In genomic region chr1:69500388-69500787, GRCm38 (mm10) we compare ENCODE assay signal across 22 mouse cellular contexts.
"Had no signal": no experiment of that assay in that cellular context is flagged by ENCODE, and none has a peak within 500 bp of the region (broad histone marks: within the 10 kb centered on the region; RNA-seq: fewer than 3 reads in every experiment).

No protein-coding gene starts in this region.

- H3K4me1 ChIP-seq: intestine, embryonic 15.5 days; limb, embryonic 12.5 days; limb, embryonic 15.5 days; midbrain, embryonic 13.5 days had no signal

- H3K27ac ChIP-seq: intestine, embryonic 15.5 days; kidney, postnatal 0 days; layer of hippocampus, adult 2 months; limb, embryonic 12.5 days; limb, embryonic 15.5 days; macrophage; midbrain, embryonic 10.5 days; midbrain, embryonic 13.5 days; neural tube, embryonic 13.5 days had no signal

- H3K4me2 ChIP-seq: intestine, embryonic 15.5 days; limb, embryonic 12.5 days; limb, embryonic 15.5 days; midbrain, embryonic 13.5 days; neural tube, embryonic 13.5 days had no signal

- H3K9ac ChIP-seq: intestine, embryonic 15.5 days; limb, embryonic 12.5 days; limb, embryonic 15.5 days; midbrain, embryonic 13.5 days; neural tube, embryonic 13.5 days had no signal

- H3K36me3 ChIP-seq: intestine, embryonic 15.5 days; limb, embryonic 12.5 days; limb, embryonic 15.5 days; midbrain, embryonic 10.5 days; midbrain, embryonic 13.5 days; neural tube, embryonic 13.5 days had no signal

- H3K4me3 ChIP-seq: intestine, embryonic 15.5 days; layer of hippocampus, adult 2 months; limb, embryonic 12.5 days; limb, embryonic 15.5 days; midbrain, embryonic 10.5 days; midbrain, embryonic 13.5 days; myocyte; neural tube, embryonic 13.5 days had no signal

- H3K9me3 ChIP-seq: intestine, embryonic 15.5 days; limb, embryonic 12.5 days; limb, embryonic 15.5 days; midbrain, embryonic 10.5 days; midbrain, embryonic 13.5 days; neural tube, embryonic 13.5 days had no signal

- DNase-seq: kidney, adult 18-20 months; kidney, postnatal 25 days; layer of hippocampus, adult 9-11 months; left cerebral cortex, postnatal 4 days; lung, adult 2 months; retina, postnatal 1 day; right cerebral cortex, postnatal 25 days; spleen, adult 18-20 months; thymus, adult 18-20 months; thymus, postnatal 14 days; thymus, postnatal 4 days had no signal

- H3K27me3 ChIP-seq: intestine, embryonic 15.5 days; limb, embryonic 12.5 days; limb, embryonic 15.5 days; midbrain, embryonic 13.5 days; neural tube, embryonic 13.5 days had no signal

- ATAC-seq: intestine, embryonic 15.5 days; midbrain, embryonic 13.5 days; midbrain, embryonic 16.5 days had no signal
